Mouse (Mus musculus): ENCODE data around the gene Iscu. TPM values are rescaled to one million over a fixed set of nuclear protein-coding genes. Genes with fewer than 3 reads are reported as not detected.
A peak's percentile ranks its signal among the peaks of the same experiment; 100 is the strongest.

The Iscu gene
- polyA plus RNA-seq, 1 experiment from 2014 or later: 112 TPM

DNA sequence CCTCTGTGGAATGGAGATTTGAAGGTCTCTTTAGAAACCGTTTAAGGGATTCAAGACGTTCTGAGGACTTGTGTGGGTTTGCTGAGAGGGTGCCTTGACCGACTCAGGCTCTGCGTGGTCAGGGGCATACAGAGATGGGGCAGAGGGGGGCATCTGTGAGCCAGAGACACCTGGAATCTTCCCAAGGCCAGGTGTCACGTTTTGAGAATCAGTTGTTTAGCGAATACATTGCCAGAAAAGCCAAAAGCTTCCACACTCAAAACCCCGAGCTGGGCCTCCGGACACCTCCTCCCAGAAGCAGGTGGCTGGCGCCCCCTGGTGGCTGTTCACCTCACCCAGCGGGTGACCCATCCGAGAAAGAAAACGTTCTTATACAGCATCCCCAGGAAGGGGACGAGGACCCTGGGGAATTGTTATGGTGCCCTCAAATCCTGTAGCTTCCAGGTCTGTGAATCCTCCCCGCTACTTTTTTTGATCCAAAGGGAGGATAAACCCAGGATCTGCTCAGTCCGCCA lies 43.1 kb downstream of the Iscu start:
- no peak overlapping the region for H3K9ac ChIP-seq (ENCODE audit: low read length)
- H3K4me1 ChIP-seq (ENCODE audit: control insufficient read depth, insufficient read depth, low read length): no peaks in the 10 kb centered on the region
- H3K4me2 ChIP-seq (ENCODE audit: low read depth, low read length): peak overlapping the region; percentile 7; the same call in 1 of the 2 replicates
- no peaks in the 10 kb centered on the region; the same call in 1 of the 2 replicates for H3K27me3 ChIP-seq (ENCODE audit: control insufficient read depth, insufficient read depth, low read length)
- no peak overlapping the region for H3K27ac ChIP-seq (ENCODE audit: low read length)
- no peaks in the 10 kb centered on the region for H3K36me3 ChIP-seq (ENCODE audit: control insufficient read depth, insufficient read depth, low read length)
- ATAC-seq (ENCODE audit: insufficient read depth, low FRiP score): no peak
- whole genome bisulfite sequencing: 12% methylated on average over 15 of the region's 15 CpGs
- no peak overlapping the region for H3K4me3 ChIP-seq (replicated peaks; ENCODE audit: low read length)
- 0 out of 2 replicates have a peak, but pooled peaks cover 3% of the 10 kb centered on the region for H3K9me3 ChIP-seq (replicated peaks; ENCODE audit: control insufficient read depth, low read length)

DNA sequence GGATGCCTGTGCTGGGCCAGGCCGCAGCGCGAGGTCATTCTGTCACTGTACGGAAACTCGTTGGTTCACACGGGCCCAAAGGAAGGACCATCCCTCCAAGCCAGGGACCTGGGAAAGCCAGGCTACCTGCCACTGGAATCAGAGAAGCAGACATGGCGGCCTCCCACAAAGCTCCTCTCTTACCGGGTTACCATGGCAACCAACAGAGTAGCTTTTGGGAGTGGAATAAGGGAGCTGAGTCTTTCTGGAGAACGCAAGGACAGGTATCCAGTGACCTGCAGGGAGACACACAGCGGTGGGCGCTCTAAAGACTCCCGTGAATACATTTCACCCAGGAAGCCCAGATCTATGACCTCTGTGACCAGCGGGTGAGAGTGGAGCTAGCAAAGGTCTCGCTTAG lies 46.0 kb downstream of the Iscu start:
- no peak overlapping the region for H3K4me3 ChIP-seq (replicated peaks; ENCODE audit: low read length)

DNA sequence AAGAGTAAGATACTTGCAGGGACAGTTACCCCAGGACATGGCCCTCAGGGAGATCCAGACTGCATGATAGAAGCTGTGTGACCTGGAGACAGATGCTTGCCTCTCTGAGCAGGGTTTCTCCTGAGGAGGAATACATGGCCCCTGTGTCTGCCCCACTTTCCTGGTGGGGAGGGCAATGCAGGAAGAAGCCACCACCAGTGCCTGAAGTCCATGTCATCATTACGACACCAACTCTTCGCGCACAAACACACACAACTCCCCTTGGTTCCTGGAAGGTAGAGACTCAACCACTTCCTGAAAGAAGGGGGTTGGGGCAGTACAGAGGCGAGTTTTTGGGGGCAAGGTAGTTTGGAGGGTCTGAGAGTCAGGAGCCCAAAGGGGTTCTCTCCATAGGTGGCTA lies 51.7 kb downstream of the Iscu start:
- 80% methylated on average over 4 of the region's 4 CpGs for WGBS
- no peaks in the 10 kb centered on the region for H3K36me3 ChIP-seq (ENCODE audit: control insufficient read depth, insufficient read depth, low read length)
- H3K4me2 ChIP-seq (ENCODE audit: low read depth, low read length): no peak overlapping the region
- no peaks in the 10 kb centered on the region for H3K27me3 ChIP-seq (ENCODE audit: control insufficient read depth, insufficient read depth, low read length)
- H3K4me1 ChIP-seq (ENCODE audit: control insufficient read depth, insufficient read depth, low read length): no peaks in the 10 kb centered on the region
- H3K27ac ChIP-seq (ENCODE audit: low read length): no peak overlapping the region
- no peaks in the 10 kb centered on the region for H3K9me3 ChIP-seq (replicated peaks; ENCODE audit: control insufficient read depth, low read length)
- H3K9ac ChIP-seq (ENCODE audit: low read length): no peak overlapping the region
- H3K4me3 ChIP-seq (replicated peaks; ENCODE audit: low read length): no peak overlapping the region
- ATAC-seq (ENCODE audit: insufficient read depth, low FRiP score): no peak

More for the DNA sequence above, 46.0 kb downstream of the Iscu start:
- Histone ChIP-seq H3K9ac (ENCODE audit: low read length) (no peak overlapping the region), H3K36me3 (ENCODE audit: control insufficient read depth, insufficient read depth, low read length) (no peaks in the 10 kb centered on the region), H3K27ac (ENCODE audit: low read length) (no peak overlapping the region), H3K9me3 (replicated peaks; ENCODE audit: control insufficient read depth, low read length) (no peaks in the 10 kb centered on the region), H3K27me3 (ENCODE audit: control insufficient read depth, insufficient read depth, low read length) (no peaks in the 10 kb centered on the region; the same call in 1 of the 2 replicates), H3K4me2 (ENCODE audit: low read depth, low read length) (no peak overlapping the region), H3K4me1 (ENCODE audit: control insufficient read depth, insufficient read depth, low read length) (no peaks in the 10 kb centered on the region)
- WGBS: 65% methylated on average over 14 of the region's 14 CpGs
- ATAC-seq (ENCODE audit: insufficient read depth, low FRiP score): no peak

DNA sequence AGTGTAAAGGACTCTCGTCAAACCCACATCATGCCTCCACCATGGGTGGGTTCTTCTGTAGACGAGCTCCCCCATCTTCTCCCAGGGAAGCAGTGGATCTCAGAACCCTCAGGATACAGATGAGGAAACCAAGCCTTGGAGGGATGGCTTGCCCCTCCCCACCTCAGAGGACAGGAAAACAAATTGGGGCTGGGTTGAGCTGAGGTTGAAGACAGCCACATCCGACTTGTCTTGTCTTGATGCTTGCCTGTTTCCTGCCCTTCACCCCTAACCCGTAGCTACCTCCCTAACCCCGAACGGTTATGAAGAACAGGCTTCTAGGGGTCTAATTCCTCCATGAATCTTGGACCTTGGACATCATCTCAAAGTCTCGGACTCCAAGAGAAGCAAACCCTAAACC lies 53.0 kb downstream of the Iscu start:
- H3K4me1 ChIP-seq (ENCODE audit: control insufficient read depth, insufficient read depth, low read length): no peaks in the 10 kb centered on the region
- H3K36me3 ChIP-seq (ENCODE audit: control insufficient read depth, insufficient read depth, low read length): no peaks in the 10 kb centered on the region
- no peak overlapping the region for H3K4me3 ChIP-seq (replicated peaks; ENCODE audit: low read length)
- no peak overlapping the region for H3K4me2 ChIP-seq (ENCODE audit: low read depth, low read length)
- ATAC-seq (ENCODE audit: insufficient read depth, low FRiP score): no peak
- H3K9me3 ChIP-seq (replicated peaks; ENCODE audit: control insufficient read depth, low read length): no peaks in the 10 kb centered on the region
- no peaks in the 10 kb centered on the region for H3K27me3 ChIP-seq (ENCODE audit: control insufficient read depth, insufficient read depth, low read length)
- H3K9ac ChIP-seq (ENCODE audit: low read length): no peak overlapping the region
- no peak overlapping the region for H3K27ac ChIP-seq (ENCODE audit: low read length)
- 74% methylated on average over 7 of the region's 7 CpGs for WGBS

DNA sequence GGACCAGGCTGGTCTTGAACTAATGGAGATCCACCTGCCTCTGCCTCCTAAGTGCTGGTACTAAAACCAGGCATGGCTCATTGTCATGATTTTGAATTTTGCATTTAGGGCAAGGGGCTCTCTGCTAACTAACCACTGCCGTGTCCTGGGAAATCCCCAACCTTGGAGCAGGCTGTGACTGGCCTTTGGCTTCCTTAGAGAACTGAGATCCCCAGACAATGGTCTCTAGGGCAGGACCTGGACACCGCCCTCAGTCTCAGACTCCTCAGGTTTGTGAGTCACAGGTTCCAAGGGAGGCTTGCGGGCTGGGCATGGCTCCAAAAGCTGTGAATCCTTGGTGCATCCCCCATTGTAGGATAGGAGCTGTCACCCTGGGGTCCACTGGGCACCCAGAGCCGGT lies 54.1 kb downstream of the Iscu start:
- Histone ChIP-seq H3K27ac (ENCODE audit: low read length) (no peak overlapping the region), H3K4me3 (replicated peaks; ENCODE audit: low read length) (no peak overlapping the region), H3K4me2 (ENCODE audit: low read depth, low read length) (no peak overlapping the region), H3K9me3 (replicated peaks; ENCODE audit: control insufficient read depth, low read length) (no peaks in the 10 kb centered on the region), H3K9ac (ENCODE audit: low read length) (no peak overlapping the region), H3K27me3 (ENCODE audit: control insufficient read depth, insufficient read depth, low read length) (no peaks in the 10 kb centered on the region), H3K36me3 (ENCODE audit: control insufficient read depth, insufficient read depth, low read length) (no peaks in the 10 kb centered on the region), H3K4me1 (ENCODE audit: control insufficient read depth, insufficient read depth, low read length) (no peaks in the 10 kb centered on the region)
- ATAC-seq (ENCODE audit: insufficient read depth, low FRiP score): no peak
- 80% methylated on average over 4 of the region's 4 CpGs for WGBS

Other genes with a start within 250 kb of the Iscu start
- gene Cmklr1, start 122.3 kb upstream of the Iscu start, polyA plus RNA-seq (2015; fragmentation: Nextera tagmentation; extraction: Ambion mirVana): 3.4 and 4.2 TPM in 2 replicates
- not detected in 2 replicates for gene 1700069L16Rik, start 48.0 kb upstream of the Iscu start, polyA plus RNA-seq (2015; fragmentation: Nextera tagmentation; extraction: Ambion mirVana)
- 7.0 and 9.1 TPM in 2 replicates for gene Ficd, start 36.9 kb upstream of the Iscu start, polyA plus RNA-seq (2015; fragmentation: Nextera tagmentation; extraction: Ambion mirVana)
- 30.8 and 35.0 TPM in 2 replicates for gene Sart3, start 238 bp upstream of the Iscu start, polyA plus RNA-seq (2015; fragmentation: Nextera tagmentation; extraction: Ambion mirVana)
- gene Tmem119, start 27.8 kb downstream of the Iscu start, polyA plus RNA-seq (2015; fragmentation: Nextera tagmentation; extraction: Ambion mirVana): 71.4 and 73.0 TPM in 2 replicates
- gene Selplg, start 59.9 kb downstream of the Iscu start, polyA plus RNA-seq (2015; fragmentation: Nextera tagmentation; extraction: Ambion mirVana): 7.3 and 9.1 TPM in 2 replicates
- 145 and 159 TPM in 2 replicates for gene Coro1c, start 136.0 kb downstream of the Iscu start, polyA plus RNA-seq (2015; fragmentation: Nextera tagmentation; extraction: Ambion mirVana)
- gene Ssh1, start 221.1 kb downstream of the Iscu start, polyA plus RNA-seq (2015; fragmentation: Nextera tagmentation; extraction: Ambion mirVana): 8.7 and 11.9 TPM in 2 replicates
- gene Dao, start 231.0 kb downstream of the Iscu start, polyA plus RNA-seq (2015; fragmentation: Nextera tagmentation; extraction: Ambion mirVana): 2.4 and 3.1 TPM in 2 replicates